Mouse (Mus musculus): Measurements from ENCODE around the gene Gm3149. TPM values are rescaled to one million over a fixed set of nuclear protein-coding genes. Genes with fewer than 3 reads are reported as not detected.

The Gm3149 gene
- polyA plus RNA-seq (2014; fragmentation: Illumina TruSeq; extraction: RNeasy Lipid Tissue Mini Kit (QIAGEN cat#74804); ENCODE audit: insufficient read depth, low read depth, low replicate concordance): not detected

DNA sequence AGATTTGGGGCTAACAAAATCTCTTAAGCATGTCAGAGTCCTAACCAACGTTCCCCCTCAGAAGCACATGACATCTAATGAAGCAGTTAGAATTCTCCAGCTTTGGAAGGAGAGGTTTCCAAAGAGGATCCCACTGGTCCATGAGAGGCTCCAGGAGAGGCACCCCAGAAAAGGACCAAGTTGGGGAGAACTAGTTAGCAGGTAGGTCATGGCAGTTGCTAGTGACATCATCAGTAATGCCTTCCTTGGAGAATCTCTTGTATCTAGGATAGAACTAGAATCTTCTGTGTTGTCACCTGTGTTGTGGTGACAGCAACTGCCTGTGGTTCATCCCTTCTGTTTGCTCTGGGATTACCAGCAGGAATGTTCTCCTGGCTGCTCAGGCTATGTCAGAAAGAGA is at the start of gene Gm3149:
Gene Gm3149, plus strand, starts transcription at position 301 of the 400 bp plus-strand sequence.

GRCm38 (mm10) chr14:4334476-4335080 is 17.5 kb downstream of the Gm3149 start, which contains the start of gene 2610042L04Rik:
TSS of gene 2610042L04Rik (plus strand) at chr14:4334763.

Other genes starting within 250 kb of the Gm3149 start
- not detected for gene Gm3115, start 233.2 kb upstream of the Gm3149 start, polyA plus RNA-seq (2014; fragmentation: Illumina TruSeq; extraction: RNeasy Lipid Tissue Mini Kit (QIAGEN cat#74804); ENCODE audit: insufficient read depth, low read depth, low replicate concordance)
- 0.12 TPM for gene Gm8108, start 206.8 kb upstream of the Gm3149 start, polyA plus RNA-seq (2014; fragmentation: Illumina TruSeq; extraction: RNeasy Lipid Tissue Mini Kit (QIAGEN cat#74804); ENCODE audit: insufficient read depth, low read depth, low replicate concordance)
- gene Gm3127, start 152.3 kb upstream of the Gm3149 start, polyA plus RNA-seq (2014; fragmentation: Illumina TruSeq; extraction: RNeasy Lipid Tissue Mini Kit (QIAGEN cat#74804); ENCODE audit: insufficient read depth, low read depth, low replicate concordance): not detected
- gene Gm2974, start 134.7 kb upstream of the Gm3149 start, polyA plus RNA-seq (2014; fragmentation: Illumina TruSeq; extraction: RNeasy Lipid Tissue Mini Kit (QIAGEN cat#74804); ENCODE audit: insufficient read depth, low read depth, low replicate concordance): 0.15 TPM
- gene Gm3138, start 67.7 kb upstream of the Gm3149 start, polyA plus RNA-seq (2014; fragmentation: Illumina TruSeq; extraction: RNeasy Lipid Tissue Mini Kit (QIAGEN cat#74804); ENCODE audit: insufficient read depth, low read depth, low replicate concordance): not detected
- not detected for gene 2610042L04Rik, start 17.5 kb downstream of the Gm3149 start, polyA plus RNA-seq (2014; fragmentation: Illumina TruSeq; extraction: RNeasy Lipid Tissue Mini Kit (QIAGEN cat#74804); ENCODE audit: insufficient read depth, low read depth, low replicate concordance)
- gene Gm3159, start 80.2 kb downstream of the Gm3149 start, polyA plus RNA-seq (2014; fragmentation: Illumina TruSeq; extraction: RNeasy Lipid Tissue Mini Kit (QIAGEN cat#74804); ENCODE audit: insufficient read depth, low read depth, low replicate concordance): not detected
- gene Gm3164, start 98.2 kb downstream of the Gm3149 start, polyA plus RNA-seq (2014; fragmentation: Illumina TruSeq; extraction: RNeasy Lipid Tissue Mini Kit (QIAGEN cat#74804); ENCODE audit: insufficient read depth, low read depth, low replicate concordance): not detected
- not detected for gene Gm3173, start 113.7 kb downstream of the Gm3149 start, polyA plus RNA-seq (2014; fragmentation: Illumina TruSeq; extraction: RNeasy Lipid Tissue Mini Kit (QIAGEN cat#74804); ENCODE audit: insufficient read depth, low read depth, low replicate concordance)
- gene Gm3182, start 164.5 kb downstream of the Gm3149 start, polyA plus RNA-seq (2014; fragmentation: Illumina TruSeq; extraction: RNeasy Lipid Tissue Mini Kit (QIAGEN cat#74804); ENCODE audit: insufficient read depth, low read depth, low replicate concordance): not detected
- not detected for gene Gm3047, start 238.1 kb downstream of the Gm3149 start, polyA plus RNA-seq (2014; fragmentation: Illumina TruSeq; extraction: RNeasy Lipid Tissue Mini Kit (QIAGEN cat#74804); ENCODE audit: insufficient read depth, low read depth, low replicate concordance)